Mouse (Mus musculus): Measurements from ENCODE around the gene Glb1l2. TPM values are rescaled to one million over a fixed set of nuclear protein-coding genes. Genes with fewer than 3 reads are reported as not detected.

Gene Glb1l2
- total RNA-seq, 1 experiment: 2.6 TPM

GRCm38 (mm10) chr9:26721771-26722170 is 84.5 kb downstream of the Glb1l2 start:
- Histone ChIP-seq H3K4me1 (ENCODE audit: control insufficient read depth in 2 of 2, insufficient read depth in 2 of 2, low read length in 2 of 2, poor library complexity in 1 of 2) (no peaks in the 10 kb centered on the region), H3K4me3 (ENCODE audit: insufficient read depth in 1 of 2, low read depth in 1 of 2, low read length in 2 of 2, poor library complexity in 1 of 2, severe bottlenecking in 1 of 2) (no peak overlapping the region), H3K36me3 (ENCODE audit: control insufficient read depth, insufficient read depth, low read length, poor library complexity, severe bottlenecking) (no peaks in the 10 kb centered on the region), H3K9ac (ENCODE audit: insufficient read depth, low read depth, low read length, poor library complexity, severe bottlenecking) (no peak overlapping the region), H3K9me3 (ENCODE audit: control insufficient read depth, insufficient read depth, low read depth, low read length) (no peaks in the 10 kb centered on the region), H3K27ac (ENCODE audit: insufficient read depth, low read depth, low read length, poor library complexity, severe bottlenecking) (no peak overlapping the region)
- in situ Hi-C loops (cut with MboI; ENCODE audit: low sequenced_read_pairs in 2 of 2, unreplicated experiment in 2 of 2): no loop called here
- TF ChIP-seq HCFC1 (IDR thresholded peaks at IDR 0.05; ENCODE audit: borderline replicate concordance, insufficient read depth, low read length): no peak
- no peak for TF ChIP-seq CHD2 (IDR thresholded peaks at IDR 0.05; ENCODE audit: low read depth, low read length)
- no peak for TF ChIP-seq MAFK (IDR thresholded peaks at IDR 0.05; ENCODE audit: insufficient read depth, low read depth, low read length)
- TF ChIP-seq ZC3H11A (IDR thresholded peaks at IDR 0.05; ENCODE audit: borderline replicate concordance, low read depth, low read length): no peak
- TF ChIP-seq ZNF384 (IDR thresholded peaks at IDR 0.05; ENCODE audit: low read depth, low read length): no peak
- no peak for DNase-seq (ENCODE audit: low read depth, low spot score)

- no peak overlapping the region for H3K27ac ChIP-seq (ENCODE audit: insufficient read depth, low read depth, low read length, poor library complexity, severe bottlenecking)
- no peaks in the 10 kb centered on the region for H3K4me1 ChIP-seq (ENCODE audit: control insufficient read depth in 2 of 2, insufficient read depth in 2 of 2, low read length in 2 of 2, poor library complexity in 1 of 2)
- in situ Hi-C loops (cut with MboI; ENCODE audit: low sequenced_read_pairs in 2 of 2, unreplicated experiment in 2 of 2): no loop called here
- TF ChIP-seq CHD2 (IDR thresholded peaks at IDR 0.05; ENCODE audit: low read depth, low read length) (no peak), MAFK (IDR thresholded peaks at IDR 0.05; ENCODE audit: insufficient read depth, low read depth, low read length) (no peak), ZC3H11A (IDR thresholded peaks at IDR 0.05; ENCODE audit: borderline replicate concordance, low read depth, low read length) (no peak), HCFC1 (IDR thresholded peaks at IDR 0.05; ENCODE audit: borderline replicate concordance, insufficient read depth, low read length) (no peak), ZNF384 (IDR thresholded peaks at IDR 0.05; ENCODE audit: low read depth, low read length) (no peak)
- H3K36me3 ChIP-seq (ENCODE audit: control insufficient read depth, insufficient read depth, low read length, poor library complexity, severe bottlenecking): no peaks in the 10 kb centered on the region
- no peak for DNase-seq (ENCODE audit: low read depth, low spot score)
- no peaks in the 10 kb centered on the region for H3K9me3 ChIP-seq (ENCODE audit: control insufficient read depth, insufficient read depth, low read depth, low read length)
- no peak overlapping the region for H3K9ac ChIP-seq (ENCODE audit: insufficient read depth, low read depth, low read length, poor library complexity, severe bottlenecking)
- no peak overlapping the region for H3K4me3 ChIP-seq (ENCODE audit: insufficient read depth in 1 of 2, low read depth in 1 of 2, low read length in 2 of 2, poor library complexity in 1 of 2, severe bottlenecking in 1 of 2)
Measured at GRCm38 (mm10) chr9:26718388-26718787, 87.9 kb downstream of the Glb1l2 start.

Other genes starting within 250 kb of the Glb1l2 start
- 0.16 and 0.49 TPM in 2 replicates for gene B3gat1, start 72.7 kb downstream of the Glb1l2 start, total RNA-seq (2012; rRNA removed)
- gene Glb1l3, start 54.4 kb upstream of the Glb1l2 start, total RNA-seq (2012; rRNA removed): not detected in 2 replicates
- gene Gm1110, start 116.6 kb upstream of the Glb1l2 start, total RNA-seq (2012; rRNA removed): not detected in 2 replicates
- gene Acad8, start 193.1 kb upstream of the Glb1l2 start, total RNA-seq (2012; rRNA removed): 33.2 and 39.6 TPM in 2 replicates
- 103 and 112 TPM in 2 replicates for gene Thyn1, start 193.2 kb upstream of the Glb1l2 start, total RNA-seq (2012; rRNA removed)
- gene Vps26b, start 223.6 kb upstream of the Glb1l2 start, total RNA-seq (2012; rRNA removed): 19.7 and 28.3 TPM in 2 replicates
- 41.5 and 49.2 TPM in 2 replicates for gene Ncapd3, start 223.7 kb upstream of the Glb1l2 start, total RNA-seq (2012; rRNA removed)